Mouse (Mus musculus) myocyte (in vitro differentiated cells): ENCODE measurements at regions not wholly inside any gene's neighbourhood (a gene's known extent, or its start where the extent isn't known, plus 50 kb on each side); places are given as distances from the start of the nearest gene placed in this dataset.

Experiments used
- CEBPB ChIP-seq: IDR thresholded peaks from 2 replicates; pipeline ENCODE4 v1.6.1; 2011; ENCODE audit warnings: mild to moderate bottlenecking, moderate library complexity; ENCODE audit not compliant: poor library complexity, insufficient read depth, severe bottlenecking
- MAX ChIP-seq: IDR thresholded peaks from one replicate; pipeline ENCODE4 v1.6.1; 2011; ENCODE audit warnings: low read depth, mild to moderate bottlenecking, control low read depth
- MYOG ChIP-seq, 3 experiments: IDR thresholded peaks; one replicate each; pipeline ENCODE4 v1.6.1; 2011; ENCODE audit warnings: control low read depth in 2 of 3, low read depth in 2 of 3, mild to moderate bottlenecking in 2 of 3; ENCODE audit not compliant: insufficient read length in 2 of 3, control insufficient read depth in 1 of 3, insufficient read depth in 1 of 3
- POLR2A ChIP-seq: IDR thresholded peaks from one replicate; pipeline ENCODE4 v1.6.1; 2011; ENCODE audit warnings: low read depth, mild to moderate bottlenecking, control low read depth, moderate library complexity; ENCODE audit not compliant: insufficient read length
- POLR2AphosphoS2 ChIP-seq: IDR thresholded peaks from one replicate; pipeline ENCODE4 v1.6.1; 2011; ENCODE audit warnings: low read depth, control low read depth; ENCODE audit not compliant: insufficient read length
- REST ChIP-seq: IDR thresholded peaks from one replicate; pipeline ENCODE4 v1.6.1; 2011; ENCODE audit warnings: mild to moderate bottlenecking, control low read depth, moderate library complexity; ENCODE audit not compliant: insufficient read depth, insufficient read length
- TCF12 ChIP-seq: IDR thresholded peaks from one replicate; pipeline ENCODE4 v1.6.1; 2011; ENCODE audit warnings: mild to moderate bottlenecking, control low read depth; ENCODE audit not compliant: poor library complexity, insufficient read depth, severe bottlenecking
- TCF3 ChIP-seq: IDR thresholded peaks from one replicate; pipeline ENCODE4 v1.6.1; 2011; ENCODE audit warnings: low read depth, control low read depth; ENCODE audit not compliant: insufficient read length
- USF1 ChIP-seq: IDR thresholded peaks from one replicate; pipeline ENCODE4 v1.6.1; 2011; ENCODE audit warnings: low read depth, mild to moderate bottlenecking, control low read depth, moderate library complexity

GRCm38 (mm10) chr3:52413187-52413746, 145.1 kb downstream of the Foxo1 start:
- TF ChIP-seq POLR2A (no peak), MYOG (IDR thresholded peaks at IDR 0.05; ENCODE audit: control insufficient read depth in 1 of 3, insufficient read depth in 1 of 3, insufficient read length in 2 of 3, low read depth in 2 of 3) (no peak), POLR2AphosphoS2 (no peak), MAX (no peak), USF1 (no peak), CEBPB (no peak), TCF3 (no peak), TCF12 (no peak), REST (no peak)
